Mouse (Mus musculus): ENCODE measurements around the gene Gm8104.
"Not testable (repeated sequence)": the region's sequence is repeated elsewhere in the genome, so short reads cannot be mapped to it uniquely, and the experiment has no call there.

DNA sequence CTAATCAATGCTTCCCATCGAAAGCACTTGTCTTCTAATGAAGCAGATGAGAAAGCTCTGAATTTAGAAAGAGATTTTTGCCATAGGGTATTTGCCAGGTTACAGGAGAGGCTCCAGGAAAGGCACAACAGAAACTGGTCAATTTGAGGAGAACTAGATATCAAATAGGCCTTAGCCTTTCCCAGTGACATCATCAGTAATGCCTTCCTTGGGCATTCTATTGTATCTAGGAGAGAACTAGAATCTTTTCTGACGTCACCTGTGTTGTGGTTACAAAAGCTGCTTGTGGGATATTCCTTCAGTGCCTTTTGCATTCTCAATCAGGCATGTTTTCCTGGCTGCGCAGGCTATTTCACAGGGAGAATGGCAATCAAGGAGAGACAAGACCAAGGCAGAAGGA lies at the start of gene Gm8104:
- not testable (repeated sequence) for TF ChIP-seq CHD2 (IDR thresholded peaks at IDR 0.05; ENCODE audit: low read length); TAL1 (IDR thresholded peaks at IDR 0.05; ENCODE audit: low read length); GATA1 (IDR thresholded peaks at IDR 0.05; ENCODE audit: low read depth, low read length); POLR2A (IDR thresholded peaks at IDR 0.05; ENCODE audit: control insufficient read depth in 1 of 2, insufficient read depth in 1 of 2, low read depth in 1 of 2, low read length in 2 of 2, poor library complexity in 1 of 2); POLR2AphosphoS2 (IDR thresholded peaks at IDR 0.05; ENCODE audit: low read length); CTCF (IDR thresholded peaks at IDR 0.05 in 2 of 3, conservative IDR thresholded peaks at IDR 0.05 in 1 of 3; ENCODE audit: control insufficient read depth in 1 of 3, insufficient read depth in 1 of 3, low read depth in 2 of 3, low read length in 3 of 3, poor library complexity in 1 of 3, severe bottlenecking in 1 of 3); TCF12 (IDR thresholded peaks at IDR 0.05; ENCODE audit: low read depth, low read length); MXI1 (IDR thresholded peaks at IDR 0.05; ENCODE audit: low read depth, low read length)

Data from MEL (cell line).